Mouse (Mus musculus): Measurements from ENCODE around the gene Ppp4c. TPM values are rescaled to one million over a fixed set of nuclear protein-coding genes. Genes with fewer than 3 reads are reported as not detected.

The Ppp4c gene
- polyA plus RNA-seq, 3 experiments from 2014 or later = 118 to 168 (median 129) TPM

- no peak for ATAC-seq
Measured at GRCm38 (mm10) chr7:126749582-126750343, 42.5 kb downstream of the Ppp4c start.

- no peak for ATAC-seq
Measured at GRCm38 (mm10) chr7:126748824-126749223, 43.5 kb downstream of the Ppp4c start.

GRCm38 (mm10) chr7:126746798-126747197 lies 45.5 kb downstream of the Ppp4c start:
- ATAC-seq = no peak

GRCm38 (mm10) chr7:126746066-126746465 lies 46.2 kb downstream of the Ppp4c start:
- no peak for ATAC-seq

- ATAC-seq = no peak
Measured at GRCm38 (mm10) chr7:126741964-126742482, 50.3 kb downstream of the Ppp4c start.

- ATAC-seq = no peak
Measured at GRCm38 (mm10) chr7:126741452-126741851, 50.8 kb downstream of the Ppp4c start.

- ATAC-seq = no peak
Measured at GRCm38 (mm10) chr7:126740977-126741376, 51.3 kb downstream of the Ppp4c start.

- no peak for ATAC-seq
Measured at GRCm38 (mm10) chr7:126740132-126740735, 52.1 kb downstream of the Ppp4c start.

- ATAC-seq = no peak
Measured at GRCm38 (mm10) chr7:126739551-126739950, 52.7 kb downstream of the Ppp4c start.

GRCm38 (mm10) chr7:126736122-126736521 lies 56.2 kb downstream of the Ppp4c start:
- ATAC-seq = no peak

Other genes with a start within 250 kb of the Ppp4c start
- 100 to 1,000 TPM; 219 to 232 (median 230) TPM for gene Eif3c, start 226.1 kb downstream of the Ppp4c start, polyA plus RNA-seq (2017; shearing (Covaris generic))
- gene Apobr, start 207.6 kb downstream of the Ppp4c start, polyA plus RNA-seq (2017; shearing (Covaris generic)) = 1 to 10 TPM in 1 of 3 experiments, under 1 TPM in 1, not detected in 1; 0.23 to 2.3 TPM
- gene Cln3, start 206.7 kb downstream of the Ppp4c start, polyA plus RNA-seq (2017; shearing (Covaris generic)) = 10 to 100 TPM; 25.2 to 57.9 (median 51.4) TPM
- not detected for gene Il27, start 197.6 kb downstream of the Ppp4c start, polyA plus RNA-seq (2017; shearing (Covaris generic))
- gene Nupr1, start 161.6 kb downstream of the Ppp4c start, polyA plus RNA-seq (2017; shearing (Covaris generic)) = 1 to 10 TPM in 1 of 3 experiments, not detected in 2; 2.2 TPM
- gene Sgf29, start 143.2 kb downstream of the Ppp4c start, polyA plus RNA-seq (2017; shearing (Covaris generic)) = 100 to 1,000 TPM in 1 of 3 experiments, 10 to 100 TPM in 2; 46.5 to 103 (median 70.1) TPM
- under 1 TPM in 1 of 3 experiments, not detected in 2; 0.65 TPM for gene Sult1a1, start 116.1 kb downstream of the Ppp4c start, polyA plus RNA-seq (2017; shearing (Covaris generic))
- 100 to 1,000 TPM in 2 of 3 experiments, 10 to 100 TPM in 1; 89.3 to 196 (median 149) TPM for gene Bola2, start 97.1 kb downstream of the Ppp4c start, polyA plus RNA-seq (2017; shearing (Covaris generic))
- 10 to 100 TPM; 11.7 to 18.2 (median 13.3) TPM for gene Slx1b, start 96.7 kb downstream of the Ppp4c start, polyA plus RNA-seq (2017; shearing (Covaris generic))
- 1,000 to 10,000 TPM; 2,119 to 2,488 (median 2,393) TPM for gene Coro1a, start 84.7 kb downstream of the Ppp4c start, polyA plus RNA-seq (2017; shearing (Covaris generic))
- gene Mapk3, start 32.9 kb downstream of the Ppp4c start, polyA plus RNA-seq (2017; shearing (Covaris generic)) = 10 to 100 TPM; 15.9 to 20.8 (median 17.2) TPM
- gene Gdpd3, start 26.2 kb downstream of the Ppp4c start, polyA plus RNA-seq (2017; shearing (Covaris generic)) = 100 to 1,000 TPM in 2 of 3 experiments, 10 to 100 TPM in 1; 97.0 to 604 (median 276) TPM
- 100 to 1,000 TPM in 1 of 3 experiments, 10 to 100 TPM in 2; 51.9 to 107 (median 70.2) TPM for gene Ypel3, start 15.5 kb downstream of the Ppp4c start, polyA plus RNA-seq (2017; shearing (Covaris generic))
- gene Tbx6, start 11.0 kb downstream of the Ppp4c start, polyA plus RNA-seq (2017; shearing (Covaris generic)) = 1 to 10 TPM; 2.1 to 3.9 (median 3.7) TPM
- gene Fam57b, start 5.2 kb upstream of the Ppp4c start, polyA plus RNA-seq (2017; shearing (Covaris generic)) = not detected
- gene 4930451I11Rik, start 39.1 kb upstream of the Ppp4c start, polyA plus RNA-seq (2017; shearing (Covaris generic)) = not detected
- gene Doc2a, start 54.9 kb upstream of the Ppp4c start, polyA plus RNA-seq (2017; shearing (Covaris generic)) = not detected
- 10 to 100 TPM; 11.2 to 19.3 (median 18.2) TPM for gene Hirip3, start 69.5 kb upstream of the Ppp4c start, polyA plus RNA-seq (2017; shearing (Covaris generic))
- gene Ino80e, start 69.9 kb upstream of the Ppp4c start, polyA plus RNA-seq (2017; shearing (Covaris generic)) = 10 to 100 TPM; 63.0 to 88.4 (median 68.7) TPM
- 10 to 100 TPM; 16.8 to 20.3 (median 19.6) TPM for gene Taok2, start 92.2 kb upstream of the Ppp4c start, polyA plus RNA-seq (2017; shearing (Covaris generic))
- 10 to 100 TPM; 36.8 to 69.8 (median 47.7) TPM for gene Tmem219, start 130.4 kb upstream of the Ppp4c start, polyA plus RNA-seq (2017; shearing (Covaris generic))
- 1 to 10 TPM; 6.1 to 7.9 (median 6.3) TPM for gene Kctd13, start 136.4 kb upstream of the Ppp4c start, polyA plus RNA-seq (2017; shearing (Covaris generic))
- gene Asphd1, start 157.1 kb upstream of the Ppp4c start, polyA plus RNA-seq (2017; shearing (Covaris generic)) = under 1 TPM in 1 of 3 experiments, not detected in 2; 0.34 TPM
- gene Sez6l2, start 158.1 kb upstream of the Ppp4c start, polyA plus RNA-seq (2017; shearing (Covaris generic)) = under 1 TPM; 0.69 to 0.87 (median 0.77) TPM
- gene Cdipt, start 183.4 kb upstream of the Ppp4c start, polyA plus RNA-seq (2017; shearing (Covaris generic)) = 100 to 1,000 TPM; 104 to 127 (median 115) TPM
- 1 to 10 TPM in 2 of 3 experiments, under 1 TPM in 1; 0.91 to 1.8 (median 1.3) TPM for gene Cdiptos, start 183.6 kb upstream of the Ppp4c start, polyA plus RNA-seq (2017; shearing (Covaris generic))
- 10 to 100 TPM; 15.2 to 19.7 (median 16.2) TPM for gene Mvp, start 222.1 kb upstream of the Ppp4c start, polyA plus RNA-seq (2017; shearing (Covaris generic))
- gene Pagr1b, start 224.0 kb upstream of the Ppp4c start, polyA plus RNA-seq (2017; shearing (Covaris generic)) = not detected
- 10 to 100 TPM; 34.7 to 44.5 (median 42.6) TPM for gene Pagr1a, start 224.9 kb upstream of the Ppp4c start, polyA plus RNA-seq (2017; shearing (Covaris generic))
- 10 to 100 TPM; 42.5 to 62.2 (median 46.4) TPM for gene Gm42742, start 228.6 kb upstream of the Ppp4c start, polyA plus RNA-seq (2017; shearing (Covaris generic))
- 1 to 10 TPM in 1 of 3 experiments, under 1 TPM in 1, not detected in 1; 0.97 to 1.1 TPM for gene Prrt2, start 228.7 kb upstream of the Ppp4c start, polyA plus RNA-seq (2017; shearing (Covaris generic))
- gene Maz, start 234.5 kb upstream of the Ppp4c start, polyA plus RNA-seq (2017; shearing (Covaris generic)) = 10 to 100 TPM; 18.6 to 22.4 (median 21.4) TPM
- gene Kif22, start 250.0 kb upstream of the Ppp4c start, polyA plus RNA-seq (2017; shearing (Covaris generic)) = 10 to 100 TPM; 11.7 to 94.2 (median 13.8) TPM